Mouse (Mus musculus): ENCODE results near the gene Carnmt1. TPM values are rescaled to one million over a fixed set of nuclear protein-coding genes. Genes with fewer than 3 reads are reported as not detected.

The Carnmt1 gene
- polyA plus RNA-seq, 1 experiment from 2014 or later = 18.4 TPM

- H3K27me3 ChIP-seq (ENCODE audit: control insufficient read depth, insufficient read depth, low read length) = no peaks in the 10 kb centered on the region
- TF ChIP-seq EP300 (optimal IDR thresholded peaks at IDR 0.05) = no peak
- no peak for TF ChIP-seq CTCF (IDR thresholded peaks at IDR 0.05; ENCODE audit: low read depth)
- DNase-seq (ENCODE audit: low spot score) = no peak
- WGBS = 86% methylated on average over 3 of the region's 3 CpGs
- no peak overlapping the region for H3K27ac ChIP-seq (replicated peaks)
- H3K4me3 ChIP-seq (ENCODE audit: low read depth, low read length) = no peak overlapping the region
- H3K4me2 ChIP-seq (replicated peaks; ENCODE audit: low read depth) = no peak overlapping the region
- H3K9ac ChIP-seq (ENCODE audit: low read length) = no peak overlapping the region
- H3K9me3 ChIP-seq (ENCODE audit: control insufficient read depth, low read length) = no peaks in the 10 kb centered on the region
- 0 out of 2 replicates have a peak, but pooled peaks cover 2% of the 10 kb centered on the region for H3K36me3 ChIP-seq (ENCODE audit: control insufficient read depth, insufficient read depth, low read length)
- no peaks in the 10 kb centered on the region for H3K4me1 ChIP-seq (replicated peaks; ENCODE audit: control insufficient read depth, insufficient read depth)
- ATAC-seq (ENCODE audit: low FRiP score, low TSS enrichment) = no peak
These were observed 49.8 kb downstream of the Carnmt1 start for GRCm38 (mm10) chr19:18720337-18720736.

GRCm38 (mm10) chr19:18725186-18725585 is 54.6 kb downstream of the Carnmt1 start:
- 84% methylated on average over 2 of the region's 2 CpGs for WGBS
- 0 out of 2 replicates have a peak, but pooled peaks have one; percentile 7 for TF ChIP-seq CTCF (IDR thresholded peaks at IDR 0.05; ENCODE audit: low read depth)
- TF ChIP-seq EP300 (optimal IDR thresholded peaks at IDR 0.05) = no peak
- no peak for DNase-seq (ENCODE audit: low spot score)

GRCm38 (mm10) chr19:18730255-18730654 is 59.7 kb downstream of the Carnmt1 start:
- H3K9me3 ChIP-seq (ENCODE audit: control insufficient read depth, low read length) = no peaks in the 10 kb centered on the region
- 62% methylated on average over 7 of the region's 7 CpGs for WGBS
- H3K36me3 ChIP-seq (ENCODE audit: control insufficient read depth, insufficient read depth, low read length) = no peaks in the 10 kb centered on the region
- no peak overlapping the region for H3K4me2 ChIP-seq (replicated peaks; ENCODE audit: low read depth)
- no peaks in the 10 kb centered on the region for H3K4me1 ChIP-seq (replicated peaks; ENCODE audit: control insufficient read depth, insufficient read depth)
- no peaks in the 10 kb centered on the region for H3K27me3 ChIP-seq (ENCODE audit: control insufficient read depth, insufficient read depth, low read length)
- H3K4me3 ChIP-seq (ENCODE audit: low read depth, low read length) = no peak overlapping the region
- no peak overlapping the region for H3K27ac ChIP-seq (replicated peaks)
- no peak for ATAC-seq (ENCODE audit: low FRiP score, low TSS enrichment)
- no peak for DNase-seq (ENCODE audit: low spot score)
- no peak for TF ChIP-seq CTCF (IDR thresholded peaks at IDR 0.05; ENCODE audit: low read depth)
- TF ChIP-seq EP300 (optimal IDR thresholded peaks at IDR 0.05) = no peak
- no peak overlapping the region for H3K9ac ChIP-seq (ENCODE audit: low read length)

More at GRCm38 (mm10) chr19:18725186-18725585, 54.6 kb downstream of the Carnmt1 start:
- H3K9me3 ChIP-seq (ENCODE audit: control insufficient read depth, low read length) = no peaks in the 10 kb centered on the region
- H3K27me3 ChIP-seq (ENCODE audit: control insufficient read depth, insufficient read depth, low read length) = no peaks in the 10 kb centered on the region
- H3K4me2 ChIP-seq (replicated peaks; ENCODE audit: low read depth) = no peak overlapping the region
- H3K36me3 ChIP-seq (ENCODE audit: control insufficient read depth, insufficient read depth, low read length) = no peaks in the 10 kb centered on the region
- no peaks in the 10 kb centered on the region for H3K4me1 ChIP-seq (replicated peaks; ENCODE audit: control insufficient read depth, insufficient read depth)
- no peak for ATAC-seq (ENCODE audit: low FRiP score, low TSS enrichment)
- H3K27ac ChIP-seq (replicated peaks) = no peak overlapping the region
- H3K9ac ChIP-seq (ENCODE audit: low read length) = no peak overlapping the region
- H3K4me3 ChIP-seq (ENCODE audit: low read depth, low read length) = no peak overlapping the region

- Histone ChIP-seq H3K9ac (ENCODE audit: low read length) (no peak overlapping the region), H3K4me3 (ENCODE audit: low read depth, low read length) (no peak overlapping the region), H3K9me3 (ENCODE audit: control insufficient read depth, low read length) (no peaks in the 10 kb centered on the region), H3K27me3 (ENCODE audit: control insufficient read depth, insufficient read depth, low read length) (no peaks in the 10 kb centered on the region), H3K27ac (replicated peaks) (no peak overlapping the region), H3K4me1 (replicated peaks; ENCODE audit: control insufficient read depth, insufficient read depth) (no peaks in the 10 kb centered on the region), H3K36me3 (ENCODE audit: control insufficient read depth, insufficient read depth, low read length) (no peaks in the 10 kb centered on the region), H3K4me2 (replicated peaks; ENCODE audit: low read depth) (no peak overlapping the region)
- ATAC-seq (ENCODE audit: low FRiP score, low TSS enrichment) (no peak), DNase-seq (ENCODE audit: low spot score) (no peak)
- WGBS = 24% methylated on average over 7 of the region's 7 CpGs
- TF ChIP-seq CTCF (IDR thresholded peaks at IDR 0.05; ENCODE audit: low read depth) (no peak), EP300 (optimal IDR thresholded peaks at IDR 0.05) (no peak)
These were observed 60.5 kb downstream of the Carnmt1 start for GRCm38 (mm10) chr19:18731077-18731476.

GRCm38 (mm10) chr19:18735901-18736300 is 65.3 kb downstream of the Carnmt1 start:
- Histone ChIP-seq H3K9me3 (ENCODE audit: control insufficient read depth, low read length) (no peaks in the 10 kb centered on the region), H3K4me1 (replicated peaks; ENCODE audit: control insufficient read depth, insufficient read depth) (no peaks in the 10 kb centered on the region), H3K4me3 (ENCODE audit: low read depth, low read length) (no peak overlapping the region), H3K36me3 (ENCODE audit: control insufficient read depth, insufficient read depth, low read length) (no peaks in the 10 kb centered on the region), H3K4me2 (replicated peaks; ENCODE audit: low read depth) (no peak overlapping the region), H3K27ac (replicated peaks) (no peak overlapping the region), H3K9ac (ENCODE audit: low read length) (no peak overlapping the region), H3K27me3 (ENCODE audit: control insufficient read depth, insufficient read depth, low read length) (no peaks in the 10 kb centered on the region)
- 87% methylated on average over 4 of the region's 4 CpGs for WGBS
- DNase-seq (ENCODE audit: low spot score) (no peak), ATAC-seq (ENCODE audit: low FRiP score, low TSS enrichment) (no peak)
- TF ChIP-seq EP300 (optimal IDR thresholded peaks at IDR 0.05) (no peak), CTCF (IDR thresholded peaks at IDR 0.05; ENCODE audit: low read depth) (no peak)

- no peak for TF ChIP-seq CTCF (IDR thresholded peaks at IDR 0.05; ENCODE audit: low read depth)
- TF ChIP-seq EP300 (optimal IDR thresholded peaks at IDR 0.05) = no peak
- 64% methylated on average over 7 of the region's 7 CpGs for WGBS
These were observed 68.6 kb downstream of the Carnmt1 start for GRCm38 (mm10) chr19:18739146-18739545.

More at GRCm38 (mm10) chr19:18739146-18739545, 68.6 kb downstream of the Carnmt1 start:
- H3K36me3 ChIP-seq (ENCODE audit: control insufficient read depth, insufficient read depth, low read length) = no peaks in the 10 kb centered on the region
- H3K4me3 ChIP-seq (ENCODE audit: low read depth, low read length) = no peak overlapping the region
- H3K27ac ChIP-seq (replicated peaks) = no peak overlapping the region
- H3K27me3 ChIP-seq (ENCODE audit: control insufficient read depth, insufficient read depth, low read length) = no peaks in the 10 kb centered on the region
- no peak overlapping the region for H3K4me2 ChIP-seq (replicated peaks; ENCODE audit: low read depth)
- no peak overlapping the region for H3K9ac ChIP-seq (ENCODE audit: low read length)
- H3K9me3 ChIP-seq (ENCODE audit: control insufficient read depth, low read length) = no peaks in the 10 kb centered on the region
- no peaks in the 10 kb centered on the region for H3K4me1 ChIP-seq (replicated peaks; ENCODE audit: control insufficient read depth, insufficient read depth)
- DNase-seq (ENCODE audit: low spot score) (no peak), ATAC-seq (ENCODE audit: low FRiP score, low TSS enrichment) (no peak)
